Mouse (Mus musculus) midbrain, embryonic 13.5 days (tissue): Measurements from ENCODE around the gene Gtf2ird1. TPM values are rescaled to one million over a fixed set of nuclear protein-coding genes. Genes with fewer than 3 reads are reported as not detected.

Experiments used
- ATAC-seq: fragments of 200-750 bp; cut with Nextera tagmentation; 2 replicates; pipeline ENCODE4 v1.8.0; 2017; ENCODE audit warnings: mild to moderate bottlenecking, moderate TSS enrichment, moderate library complexity
- H3K27ac ChIP-seq: fragments of 300-500 bp; sonication (generic); 2 replicates; pipeline ENCODE4 v1.5.1; 2015; ENCODE audit warnings: inconsistent platforms, mild to moderate bottlenecking, moderate library complexity
- H3K27me3 ChIP-seq: fragments of 300-500 bp; sonication (generic); 2 replicates; pipeline ENCODE4 v1.6.1; 2015; ENCODE audit warnings: mild to moderate bottlenecking, inconsistent platforms
- H3K36me3 ChIP-seq: fragments of 300-500 bp; sonication (generic); 2 replicates; pipeline ENCODE4 v1.6.1; 2015; ENCODE audit warnings: mild to moderate bottlenecking, inconsistent platforms
- H3K4me1 ChIP-seq: fragments of 300-500 bp; sonication (generic); replicated peaks from 2 replicates; pipeline ENCODE4 v1.6.1; 2015; ENCODE audit warnings: inconsistent platforms
- H3K4me2 ChIP-seq: fragments of 300-500 bp; sonication (generic); replicated peaks from 2 replicates; pipeline ENCODE4 v1.6.1; 2015; ENCODE audit warnings: moderate library complexity, mild to moderate bottlenecking, inconsistent platforms
- H3K4me3 ChIP-seq: fragments of 300-500 bp; sonication (generic); replicated peaks from 2 replicates; pipeline ENCODE4 v1.5.1; 2015; ENCODE audit warnings: mild to moderate bottlenecking, inconsistent platforms
- H3K9ac ChIP-seq: fragments of 300-500 bp; sonication (generic); replicated peaks from 2 replicates; pipeline ENCODE4 v1.6.1; 2015; ENCODE audit warnings: mild to moderate bottlenecking, inconsistent platforms
- H3K9me3 ChIP-seq: fragments of 300-500 bp; sonication (generic); 2 replicates; pipeline ENCODE4 v1.6.1; 2016; ENCODE audit warnings: mild to moderate bottlenecking, inconsistent platforms
- WGBS: fragments of 180-500 bp; shearing (Covaris S2); methylation state at CpG from one replicate; pipeline ENCODE4 v1.1.7; 2015; 5-methylcytosine and 5-hydroxymethylcytosine counted together
- polyA plus RNA-seq: library from polyadenylated mRNA; unstranded; fragments of >200 nt; fragmentation: Nextera tagmentation; extraction: Ambion mirVana; gene quantifications from 2 replicates; pipeline ENCODE4 v1.2.1, GENCODE M21; 2015

Gtf2ird1 gene
- polyA plus RNA-seq, 1 experiment from 2014 or later: 96.6 TPM

DNA sequence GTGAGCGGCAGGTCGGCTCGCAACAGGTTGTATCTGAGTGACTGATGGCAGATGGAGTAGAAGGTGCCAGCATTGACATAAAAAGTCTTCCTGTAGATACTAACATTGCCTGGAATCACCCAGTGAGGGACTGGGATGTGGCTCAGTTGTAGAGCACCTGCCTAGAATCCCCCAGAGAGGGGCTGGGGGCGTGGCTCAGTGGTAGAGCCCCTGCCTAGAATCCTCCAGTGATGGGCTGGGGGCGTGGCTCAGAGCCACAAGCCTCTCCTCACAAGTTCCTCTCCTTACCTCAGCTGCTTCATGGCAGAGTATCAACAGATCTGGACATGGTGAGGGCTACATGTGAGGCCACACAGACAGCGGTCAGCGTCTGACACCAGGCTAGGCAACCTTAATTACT is 17.0 kb downstream of the Gtf2ird1 start:
- no peak overlapping the region for H3K4me3 ChIP-seq
- H3K9me3 ChIP-seq: 0 out of 2 replicates have a peak, but pooled peaks cover 12% of the 10 kb centered on the region
- no peak overlapping the region for H3K4me2 ChIP-seq
- no peaks in the 10 kb centered on the region for H3K27me3 ChIP-seq
- no peak overlapping the region for H3K27ac ChIP-seq
- 93% methylated on average over 7 of the region's 7 CpGs for WGBS
- H3K4me1 ChIP-seq: peaks cover 38% of the 10 kb centered on the region
- peaks cover 60% of the 10 kb centered on the region for H3K36me3 ChIP-seq
- no peak for ATAC-seq
- H3K9ac ChIP-seq: no peak overlapping the region

GRCm38 (mm10) chr5:134438676-134439425 is 17.7 kb downstream of the Gtf2ird1 start:
- Histone ChIP-seq H3K4me1 (peaks cover 38% of the 10 kb centered on the region), H3K9ac (no peak overlapping the region), H3K9me3 (0 out of 2 replicates have a peak, but pooled peaks cover 6% of the 10 kb centered on the region), H3K27me3 (no peaks in the 10 kb centered on the region), H3K4me3 (no peak overlapping the region), H3K27ac (no peak overlapping the region), H3K36me3 (peaks cover 55% of the 10 kb centered on the region), H3K4me2 (no peak overlapping the region)
- no peak for ATAC-seq
- 91% methylated on average over 6 of the region's 6 CpGs for WGBS

DNA sequence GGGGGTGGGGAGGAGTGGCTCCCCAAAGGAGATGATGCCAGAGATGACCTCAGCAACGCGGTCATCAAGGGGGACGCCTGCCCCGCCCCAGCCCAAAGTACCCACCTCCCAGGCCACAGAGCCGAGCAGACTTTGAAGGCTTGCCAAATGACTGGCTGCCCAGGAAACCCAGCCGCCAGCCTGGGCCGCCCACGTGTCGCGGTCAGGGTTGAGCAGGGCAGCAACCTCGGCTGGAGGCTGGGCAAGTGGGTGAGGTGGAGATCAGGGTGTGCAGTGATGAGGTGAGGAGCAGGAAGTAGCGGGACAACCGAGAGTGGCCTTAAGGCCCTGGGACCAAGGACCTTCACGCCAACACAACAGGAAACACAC is 19.1 kb downstream of the Gtf2ird1 start:
- no peak overlapping the region for H3K4me2 ChIP-seq
- no peak overlapping the region for H3K4me3 ChIP-seq
- no peaks in the 10 kb centered on the region for H3K27me3 ChIP-seq
- no peak overlapping the region for H3K9ac ChIP-seq
- H3K27ac ChIP-seq: peak overlapping the region; percentile 60
- H3K4me1 ChIP-seq: peaks cover 38% of the 10 kb centered on the region
- no peaks in the 10 kb centered on the region for H3K9me3 ChIP-seq
- ATAC-seq: no peak
- peaks cover 44% of the 10 kb centered on the region for H3K36me3 ChIP-seq
- WGBS: 82% methylated on average over 14 of the region's 14 CpGs

DNA sequence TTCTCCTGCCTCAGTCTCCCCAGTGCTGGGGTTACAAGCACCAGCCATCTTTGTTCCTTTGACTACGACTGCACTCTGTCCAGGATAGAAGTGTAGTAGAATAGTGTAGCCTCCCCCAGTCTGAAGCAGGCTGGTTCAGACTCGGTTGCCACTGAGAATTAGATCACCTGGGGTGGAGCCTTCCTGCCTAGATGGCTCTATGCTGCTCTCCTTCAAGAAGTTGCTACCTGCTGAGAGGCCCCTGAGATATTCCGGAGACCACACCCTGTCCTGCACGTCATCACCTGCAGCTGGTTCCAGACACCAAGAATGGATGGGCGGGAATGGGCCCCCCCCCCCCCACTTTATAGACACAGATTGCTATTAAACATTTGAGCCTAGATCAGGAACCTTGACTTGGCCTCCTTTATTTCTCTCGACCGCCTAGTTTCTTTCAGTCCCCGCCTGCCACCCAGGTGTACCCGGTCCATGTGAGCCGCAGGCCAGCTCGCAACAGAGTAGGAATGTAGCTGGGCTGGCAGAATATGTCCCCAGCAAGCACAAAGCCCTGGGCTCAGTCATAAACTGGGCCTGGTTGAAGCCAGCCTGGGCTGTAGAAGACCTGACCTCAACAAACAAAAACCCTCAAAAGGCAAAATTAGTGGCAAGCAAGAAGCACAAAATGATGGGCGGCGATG is 19.6 kb downstream of the Gtf2ird1 start:
- WGBS: 87% methylated on average over 13 of the region's 13 CpGs
- Histone ChIP-seq H3K4me3 (no peak overlapping the region), H3K27me3 (no peaks in the 10 kb centered on the region), H3K9me3 (no peaks in the 10 kb centered on the region), H3K36me3 (peaks cover 39% of the 10 kb centered on the region), H3K4me2 (no peak overlapping the region), H3K9ac (no peak overlapping the region), H3K27ac (peak overlapping the region; percentile 84), H3K4me1 (peaks cover 38% of the 10 kb centered on the region)
- no peak for ATAC-seq

GRCm38 (mm10) chr5:134435836-134436331 is 20.6 kb downstream of the Gtf2ird1 start:
- Histone ChIP-seq H3K27ac (peak overlapping the region; percentile 84), H3K4me1 (peaks cover 38% of the 10 kb centered on the region), H3K4me3 (no peak overlapping the region), H3K9me3 (no peaks in the 10 kb centered on the region), H3K9ac (peak overlapping the region; percentile 39; the same call in 1 of the 2 replicates), H3K27me3 (no peaks in the 10 kb centered on the region), H3K36me3 (peaks cover 29% of the 10 kb centered on the region), H3K4me2 (peak overlapping the region; percentile 32)
- peak; percentile 87 for ATAC-seq
- WGBS: 38% methylated on average over 12 of the region's 12 CpGs

GRCm38 (mm10) chr5:134433137-134433536 is 23.4 kb downstream of the Gtf2ird1 start:
- peaks cover 26% of the 10 kb centered on the region for H3K4me1 ChIP-seq
- H3K27me3 ChIP-seq: no peaks in the 10 kb centered on the region
- no peaks in the 10 kb centered on the region for H3K9me3 ChIP-seq
- no peak overlapping the region for H3K4me3 ChIP-seq
- H3K4me2 ChIP-seq: no peak overlapping the region
- no peak for ATAC-seq
- no peak overlapping the region for H3K9ac ChIP-seq
- WGBS: 92% methylated on average over 10 of the region's 10 CpGs
- H3K36me3 ChIP-seq: peaks cover 14% of the 10 kb centered on the region; the same call in 1 of the 2 replicates
- no peak overlapping the region for H3K27ac ChIP-seq

GRCm38 (mm10) chr5:134430087-134430486 is 26.4 kb downstream of the Gtf2ird1 start:
- Histone ChIP-seq H3K27ac (no peak overlapping the region), H3K4me3 (no peak overlapping the region), H3K4me2 (no peak overlapping the region), H3K27me3 (no peaks in the 10 kb centered on the region), H3K36me3 (peaks cover 7% of the 10 kb centered on the region; the same call in 1 of the 2 replicates), H3K9ac (no peak overlapping the region), H3K4me1 (peaks cover 8% of the 10 kb centered on the region; the same call in 1 of the 2 replicates), H3K9me3 (no peaks in the 10 kb centered on the region)
- 82% methylated on average over 4 of the region's 4 CpGs for WGBS
- ATAC-seq: no peak

GRCm38 (mm10) chr5:134427664-134428063 is 28.9 kb downstream of the Gtf2ird1 start:
- Histone ChIP-seq H3K4me3 (no peak overlapping the region), H3K27ac (no peak overlapping the region), H3K27me3 (no peaks in the 10 kb centered on the region), H3K9me3 (no peaks in the 10 kb centered on the region), H3K9ac (no peak overlapping the region), H3K4me2 (no peak overlapping the region), H3K4me1 (0 out of 2 replicates have a peak, but pooled peaks cover 8% of the 10 kb centered on the region), H3K36me3 (peaks cover 7% of the 10 kb centered on the region; the same call in 1 of the 2 replicates)
- no peak for ATAC-seq
- 87% methylated on average over 9 of the region's 9 CpGs for WGBS

GRCm38 (mm10) chr5:134425601-134426000 is 30.9 kb downstream of the Gtf2ird1 start:
- H3K36me3 ChIP-seq: peaks cover 7% of the 10 kb centered on the region; the same call in 1 of the 2 replicates
- no peaks in the 10 kb centered on the region for H3K9me3 ChIP-seq
- no peak for ATAC-seq
- no peak overlapping the region for H3K27ac ChIP-seq
- H3K27me3 ChIP-seq: no peaks in the 10 kb centered on the region
- H3K4me3 ChIP-seq: no peak overlapping the region
- H3K4me1 ChIP-seq: 0 out of 2 replicates have a peak, but pooled peaks cover 11% of the 10 kb centered on the region
- no peak overlapping the region for H3K4me2 ChIP-seq
- no peak overlapping the region for H3K9ac ChIP-seq
- 95% methylated on average over 8 of the region's 8 CpGs for WGBS

GRCm38 (mm10) chr5:134423930-134424329 is 32.6 kb downstream of the Gtf2ird1 start:
- 97% methylated on average over 5 of the region's 5 CpGs for WGBS
- Histone ChIP-seq H3K4me2 (no peak overlapping the region), H3K9ac (no peak overlapping the region), H3K36me3 (0 out of 2 replicates have a peak, but pooled peaks cover 4% of the 10 kb centered on the region), H3K9me3 (no peaks in the 10 kb centered on the region), H3K4me1 (0 out of 2 replicates have a peak, but pooled peaks cover 11% of the 10 kb centered on the region), H3K4me3 (no peak overlapping the region), H3K27me3 (no peaks in the 10 kb centered on the region), H3K27ac (no peak overlapping the region)
- ATAC-seq: no peak

- Histone ChIP-seq H3K27ac (no peak overlapping the region), H3K9ac (no peak overlapping the region), H3K27me3 (no peaks in the 10 kb centered on the region), H3K4me2 (no peak overlapping the region), H3K9me3 (no peaks in the 10 kb centered on the region), H3K4me3 (no peak overlapping the region), H3K36me3 (no peaks in the 10 kb centered on the region), H3K4me1 (0 out of 2 replicates have a peak, but pooled peaks cover 11% of the 10 kb centered on the region)
- ATAC-seq: no peak
- 97% methylated on average over 6 of the region's 6 CpGs for WGBS
Measured at GRCm38 (mm10) chr5:134423372-134423771, 33.1 kb downstream of the Gtf2ird1 start.
